Mouse (Mus musculus) colon, adult 2 months (tissue): ENCODE data around the gene Olfr1256. TPM values are rescaled to one million over a fixed set of nuclear protein-coding genes. Genes with fewer than 3 reads are reported as not detected.

Experiments
- polyA plus RNA-seq: library from polyadenylated mRNA; depleted of rRNA; stranded (reverse); fragments of >200 nt; gene quantifications from 2 replicates; pipeline ENCODE4 v1.2.3, GENCODE M21; 2012; rRNA removed

Olfr1256 gene
- not detected in 2 replicates for polyA plus RNA-seq

GRCm38 (mm10) chr2:89841455-89841854 lies at the start of gene Olfr1256:
TSS of gene Olfr1256 (minus strand) at chr2:89841555.

GRCm38 (mm10) chr2:89878137-89878536 lies 36.8 kb upstream of the Olfr1256 start, which contains the start of gene Olfr1257:
TSS of gene Olfr1257 (plus strand) at chr2:89878437.

GRCm38 (mm10) chr2:89848105-89848504 lies 6.8 kb upstream of the Olfr1256 start, which contains the start of gene Olfr48:
TSS of gene Olfr48 (minus strand) at chr2:89848205.

GRCm38 (mm10) chr2:89811751-89812150 lies 29.6 kb downstream of the Olfr1256 start, which contains the start of gene Olfr1255:
TSS of gene Olfr1255 (plus strand) at chr2:89812051.

GRCm38 (mm10) chr2:89793519-89793918 lies 47.8 kb downstream of the Olfr1256 start, which contains the start of gene Olfr1254:
TSS of gene Olfr1254 (minus strand) at chr2:89793619.

Other genes with a start within 250 kb of the Olfr1256 start
- not detected in 2 replicates for gene Olfr1246, start 248.4 kb downstream of the Olfr1256 start, polyA plus RNA-seq
- gene Olfr1247, start 227.4 kb downstream of the Olfr1256 start, polyA plus RNA-seq, result not detected in 2 replicates
- gene Olfr1248, start 223.3 kb downstream of the Olfr1256 start, polyA plus RNA-seq, result not detected in 2 replicates
- not detected in 2 replicates for gene Olfr1249, start 206.6 kb downstream of the Olfr1256 start, polyA plus RNA-seq
- not detected in 2 replicates for gene Olfr1250, start 180.1 kb downstream of the Olfr1256 start, polyA plus RNA-seq
- gene Olfr1251, start 169.6 kb downstream of the Olfr1256 start, polyA plus RNA-seq, result not detected in 2 replicates
- not detected in 2 replicates for gene Olfr1252, start 116.5 kb downstream of the Olfr1256 start, polyA plus RNA-seq
- not detected in 2 replicates for gene Olfr1253, start 84.5 kb downstream of the Olfr1256 start, polyA plus RNA-seq
- gene Olfr1254, start 47.9 kb downstream of the Olfr1256 start, polyA plus RNA-seq, result not detected in 2 replicates
- not detected in 2 replicates for gene Olfr1255, start 29.5 kb downstream of the Olfr1256 start, polyA plus RNA-seq
- gene Olfr48, start 6.7 kb upstream of the Olfr1256 start, polyA plus RNA-seq, result not detected in 2 replicates
- gene Olfr1257, start 36.9 kb upstream of the Olfr1256 start, polyA plus RNA-seq, result not detected in 2 replicates
- not detected in 2 replicates for gene Olfr1258, start 85.8 kb upstream of the Olfr1256 start, polyA plus RNA-seq
- not detected in 2 replicates for gene Olfr1259, start 107.1 kb upstream of the Olfr1256 start, polyA plus RNA-seq
- gene Olfr1260, start 132.8 kb upstream of the Olfr1256 start, polyA plus RNA-seq, result not detected in 2 replicates
- not detected in 2 replicates for gene Olfr1261, start 149.7 kb upstream of the Olfr1256 start, polyA plus RNA-seq
- not detected in 2 replicates for gene Olfr1262, start 158.6 kb upstream of the Olfr1256 start, polyA plus RNA-seq
- gene Olfr1263, start 170.6 kb upstream of the Olfr1256 start, polyA plus RNA-seq, result not detected in 2 replicates
- not detected in 2 replicates for gene Olfr1264, start 184.0 kb upstream of the Olfr1256 start, polyA plus RNA-seq
- gene Olfr1265, start 193.8 kb upstream of the Olfr1256 start, polyA plus RNA-seq, result not detected in 2 replicates
- gene Olfr140, start 222.0 kb upstream of the Olfr1256 start, polyA plus RNA-seq, result not detected in 2 replicates